Mouse (Mus musculus): ENCODE measurements around the gene Jak3.

The Jak3 gene

GRCm38 (mm10) chr8:71676020-71676741, at the start of gene Jak3:
TSS of gene Jak3 (plus strand) at chr8:71676296.
- DNase-seq (ENCODE audit: low spot score), result no peak

GRCm38 (mm10) chr8:71626753-71627152, 49.3 kb upstream of the Jak3 start:
- no peak for DNase-seq (ENCODE audit: low spot score)

- no peak for DNase-seq (ENCODE audit: low spot score)
Observed at GRCm38 (mm10) chr8:71627265-71628099, 48.6 kb upstream of the Jak3 start.

DNA sequence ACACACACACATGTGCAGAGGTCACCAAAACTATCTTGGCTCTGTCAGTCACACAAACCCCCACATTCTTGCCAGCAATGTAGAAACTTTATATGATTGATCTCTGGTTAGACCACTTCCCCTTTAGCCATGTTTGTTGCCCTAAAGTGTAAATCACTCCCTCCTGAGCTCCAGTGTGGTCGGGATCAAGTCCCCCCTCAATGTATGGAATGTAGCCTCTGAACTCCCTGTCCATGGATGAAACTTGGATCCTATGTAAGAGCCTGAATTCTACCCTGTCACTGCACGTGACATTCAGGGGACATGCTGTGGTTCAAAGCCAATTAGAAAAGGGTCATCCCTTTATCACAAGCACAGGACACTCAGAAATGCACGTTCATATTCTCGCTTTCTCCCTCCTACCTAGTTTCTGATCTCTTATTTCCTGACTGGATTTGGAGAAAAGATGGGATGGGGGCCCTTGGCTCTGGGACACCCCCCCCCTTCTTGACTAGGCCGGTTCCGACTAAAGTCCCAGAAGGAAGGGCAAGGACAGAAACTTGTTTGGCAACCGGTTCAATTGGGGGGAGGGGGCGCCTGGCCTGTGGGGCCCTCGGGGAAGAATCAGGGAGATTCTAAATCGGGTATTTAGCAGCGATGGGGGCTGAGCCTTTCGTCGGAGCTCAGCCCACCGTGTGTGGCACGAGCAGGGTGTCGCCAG, 47.5 kb upstream of the Jak3 start:
- no peak for DNase-seq (ENCODE audit: low spot score)

- peak; percentile 91 for DNase-seq (ENCODE audit: low spot score)
Observed at GRCm38 (mm10) chr8:71629096-71629697, 46.9 kb upstream of the Jak3 start.

DNA sequence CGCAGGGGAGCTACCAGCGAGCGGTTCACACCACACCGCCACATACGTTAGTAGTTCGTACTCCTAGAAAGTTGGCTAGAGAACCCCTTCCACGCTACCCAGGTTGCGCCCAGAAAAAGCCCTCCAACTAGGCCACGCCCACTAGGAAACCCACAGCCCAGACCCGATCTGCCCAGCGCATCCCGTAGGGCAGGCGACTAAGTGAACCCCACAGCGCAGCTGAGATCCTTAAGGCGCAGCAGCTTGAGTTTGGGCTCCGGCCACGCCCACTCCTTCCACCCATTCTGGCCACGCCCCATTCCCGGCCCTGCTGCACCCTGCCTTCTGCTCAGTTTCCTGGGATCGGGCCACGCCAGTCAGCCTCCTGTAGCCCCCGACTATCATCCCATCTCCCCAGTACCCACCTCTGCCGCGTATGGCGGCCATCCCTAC, 46.3 kb upstream of the Jak3 start:
- peak; percentile 47 for DNase-seq (ENCODE audit: low spot score)

GRCm38 (mm10) chr8:71630761-71631160, 45.3 kb upstream of the Jak3 start:
- DNase-seq (ENCODE audit: low spot score), result no peak

DNA sequence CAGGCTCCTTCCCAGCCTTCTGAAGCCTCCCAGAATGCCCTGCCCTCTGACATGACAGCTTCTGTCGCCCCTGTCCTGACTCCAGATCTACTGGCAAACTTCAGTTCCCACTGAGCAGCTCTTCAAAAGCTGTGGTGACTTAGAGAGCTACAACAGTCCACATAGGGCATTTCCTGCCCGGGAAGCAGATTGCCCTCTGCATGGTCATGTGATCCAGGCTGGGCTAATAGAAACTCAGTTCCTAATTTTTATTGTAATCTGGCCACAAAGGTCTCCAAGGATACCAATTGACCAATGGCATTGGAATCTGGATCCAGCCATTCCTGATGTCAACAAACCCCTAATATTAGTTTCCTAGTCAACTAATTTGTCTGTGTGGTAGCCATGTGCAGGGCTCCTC, 44.2 kb upstream of the Jak3 start:
- DNase-seq (ENCODE audit: low spot score), result no peak

DNA sequence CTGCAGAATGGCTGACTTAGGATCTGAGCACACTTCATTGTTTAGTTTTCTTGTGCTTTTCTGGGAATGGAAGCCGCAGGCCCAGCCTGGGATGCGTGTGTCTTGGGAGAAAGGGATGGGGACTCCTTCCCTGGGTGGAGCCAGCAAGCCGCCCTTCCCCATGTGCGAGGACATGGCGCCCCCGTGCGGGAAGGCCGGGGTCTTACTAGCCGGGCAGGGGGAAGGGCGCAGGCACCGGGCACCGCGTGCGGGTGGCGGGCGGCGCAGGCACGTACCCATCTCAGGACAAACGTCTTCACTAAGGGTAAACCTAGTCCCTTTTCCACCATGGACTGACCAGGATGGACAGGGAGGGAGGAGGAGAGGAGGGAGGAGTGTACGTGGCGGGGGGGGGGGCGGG, 42.9 kb upstream of the Jak3 start:
- peak; percentile 49 for DNase-seq (ENCODE audit: low spot score)

DNA sequence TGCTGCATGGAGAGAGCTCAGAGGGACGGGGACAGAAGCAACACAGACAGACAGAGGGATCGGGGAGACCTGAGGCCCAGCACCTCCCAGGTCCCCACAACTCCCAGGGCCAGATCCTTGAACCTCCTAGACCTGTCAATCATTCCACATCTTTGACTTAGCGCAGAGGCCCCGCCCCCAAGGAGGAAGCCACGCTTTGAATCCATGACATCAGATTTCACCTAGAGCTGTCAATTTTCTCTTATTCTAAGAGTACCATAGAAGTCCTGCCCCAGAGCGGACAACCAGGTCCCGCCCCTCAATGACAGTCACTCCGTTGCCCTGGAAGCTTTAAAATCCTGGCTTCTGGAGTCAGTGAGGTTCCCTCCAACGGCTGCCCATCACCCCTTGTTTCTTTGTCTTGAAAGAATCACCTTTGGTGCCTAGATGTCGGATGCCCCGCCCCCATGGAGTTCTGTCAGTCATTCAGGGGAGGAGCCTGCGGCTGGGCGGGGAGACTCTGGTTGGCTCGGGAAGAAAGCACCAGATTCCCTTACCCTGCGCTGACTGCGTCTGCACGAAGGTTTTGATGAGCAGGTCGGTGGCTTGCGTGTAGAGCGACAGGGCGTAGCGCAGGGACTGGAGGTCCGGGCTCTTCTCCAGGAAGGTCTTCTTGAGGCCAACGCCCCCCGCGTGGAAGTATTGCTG, 42.0 kb upstream of the Jak3 start:
- peak; percentile 57 for DNase-seq (ENCODE audit: low spot score)

DNA sequence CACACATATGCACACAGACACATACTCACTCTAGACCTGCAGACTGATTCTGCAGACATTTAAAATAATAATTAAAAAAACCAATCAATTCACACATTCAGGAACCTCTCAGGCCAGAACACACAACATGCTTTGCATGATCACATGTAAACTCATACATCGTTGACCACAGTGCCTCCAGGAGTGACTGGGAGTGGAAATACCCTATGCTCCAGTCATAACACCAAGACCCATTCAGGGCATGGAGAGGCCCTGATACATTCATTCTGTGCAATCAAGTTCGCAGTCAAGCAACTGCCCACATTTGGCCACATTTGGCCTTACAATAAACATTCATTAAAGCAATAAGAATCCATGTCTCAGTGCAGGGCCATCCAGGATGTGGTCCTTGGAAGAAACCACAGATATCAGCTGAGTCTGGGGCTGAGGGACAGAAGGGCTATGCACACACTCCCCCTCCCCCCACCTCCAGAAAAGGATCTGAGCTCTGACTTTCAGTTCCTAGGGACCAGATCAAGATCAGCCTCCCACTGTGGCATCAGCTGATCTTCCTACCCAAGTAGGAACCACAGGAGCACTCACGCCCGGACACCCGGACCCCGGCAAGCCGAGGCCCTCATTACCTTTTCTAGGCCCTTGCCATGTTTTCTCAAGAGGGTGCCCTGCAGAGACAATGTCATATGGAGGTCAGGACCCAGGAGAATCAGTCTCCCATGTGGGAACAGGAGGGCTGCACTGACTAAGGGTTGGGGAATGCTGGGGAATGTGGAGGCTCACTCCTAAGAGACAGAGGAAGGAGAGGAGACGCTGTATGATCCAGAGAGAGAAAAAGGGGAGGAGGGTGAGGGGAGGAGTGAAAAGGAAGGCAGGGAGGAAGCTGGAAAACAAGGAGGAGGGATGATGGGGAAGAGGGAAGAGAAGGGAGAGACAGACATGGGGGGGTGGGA, 38.7 kb upstream of the Jak3 start:
- DNase-seq (ENCODE audit: low spot score), result peak; percentile 59

DNA sequence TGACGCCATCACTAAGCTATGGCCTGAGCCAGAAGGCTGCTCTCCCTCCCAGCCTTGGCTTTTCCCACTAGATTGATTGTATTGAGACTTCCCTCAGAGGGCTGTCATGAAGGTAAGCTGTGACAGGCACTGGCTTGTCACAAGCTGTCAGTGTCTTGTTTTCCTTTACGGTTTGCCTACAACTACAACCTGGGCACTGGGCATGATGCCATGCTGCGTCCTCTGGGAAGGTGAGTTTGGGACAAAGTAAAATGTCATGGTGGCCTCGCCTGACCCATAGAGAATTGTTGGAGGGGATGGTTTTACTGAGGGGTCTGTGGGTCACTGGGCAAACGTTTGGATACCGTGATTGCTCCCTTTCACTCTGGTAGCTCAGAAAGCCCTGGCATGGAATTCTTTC, 37.8 kb upstream of the Jak3 start:
- no peak for DNase-seq (ENCODE audit: low spot score)

- no peak for DNase-seq (ENCODE audit: low spot score)
Observed at GRCm38 (mm10) chr8:71639318-71639717, 36.8 kb upstream of the Jak3 start.

GRCm38 (mm10) chr8:71645510-71645909, 30.6 kb upstream of the Jak3 start:
- DNase-seq (ENCODE audit: low spot score), result no peak

DNA sequence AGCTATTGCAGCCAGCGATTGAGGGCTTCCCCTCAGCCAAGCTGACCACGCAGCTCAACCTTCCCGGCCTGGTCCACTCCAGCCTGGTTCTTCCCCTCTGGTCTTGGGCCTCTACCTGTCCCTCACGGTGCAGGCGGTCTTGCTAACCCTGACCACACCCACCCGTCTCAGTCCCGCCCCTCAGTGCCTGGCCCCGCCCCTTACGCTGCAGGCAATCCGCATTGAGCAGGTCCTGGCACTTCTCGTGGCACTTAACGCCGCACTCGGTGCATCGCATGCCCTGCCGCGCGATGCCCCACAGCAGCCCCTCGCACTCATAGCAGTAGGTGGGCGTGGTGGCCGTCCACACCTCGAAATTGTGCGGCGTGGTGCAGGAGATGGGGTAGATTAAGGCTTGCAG, 21.5 kb upstream of the Jak3 start:
- no peak for DNase-seq (ENCODE audit: low spot score)

GRCm38 (mm10) chr8:71657816-71658215, 18.3 kb upstream of the Jak3 start:
- DNase-seq (ENCODE audit: low spot score), result no peak

DNA sequence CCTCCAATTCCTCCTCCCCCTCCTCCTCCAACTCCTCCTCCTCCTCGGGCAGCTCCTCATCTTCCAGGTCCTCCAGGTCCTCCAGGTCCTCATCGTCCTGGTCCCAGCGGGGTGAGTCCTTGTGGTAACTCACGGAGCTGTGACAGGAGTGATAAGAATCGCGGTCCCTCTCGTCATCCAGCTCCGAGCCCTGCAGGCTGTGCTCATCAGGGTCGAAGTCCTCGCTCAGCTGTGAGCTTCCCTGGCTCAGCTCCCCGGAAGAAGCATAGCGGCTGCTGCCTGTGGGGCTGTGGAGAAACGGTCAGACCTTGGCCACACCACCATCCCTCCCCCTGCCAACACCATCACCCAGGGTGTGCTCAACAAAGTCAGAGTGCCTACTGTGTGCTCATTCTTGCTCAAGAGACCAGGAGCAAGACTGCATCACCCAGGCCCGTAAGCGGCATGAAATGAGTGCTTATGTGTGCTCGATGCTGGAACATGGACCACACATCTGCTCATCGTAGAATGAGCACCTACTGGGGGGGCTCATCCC, 17.5 kb upstream of the Jak3 start:
- no peak for DNase-seq (ENCODE audit: low spot score)

GRCm38 (mm10) chr8:71659751-71660150, 16.3 kb upstream of the Jak3 start:
- DNase-seq (ENCODE audit: low spot score), result no peak

- peak; percentile 89 for DNase-seq (ENCODE audit: low spot score)
Observed at GRCm38 (mm10) chr8:71660325-71661120, 15.6 kb upstream of the Jak3 start.

Measured in layer of hippocampus, adult 11-12 months (tissue).